Comparison of ENCODE assay signal across 9 mouse cellular contexts in the genomic region with DNA sequence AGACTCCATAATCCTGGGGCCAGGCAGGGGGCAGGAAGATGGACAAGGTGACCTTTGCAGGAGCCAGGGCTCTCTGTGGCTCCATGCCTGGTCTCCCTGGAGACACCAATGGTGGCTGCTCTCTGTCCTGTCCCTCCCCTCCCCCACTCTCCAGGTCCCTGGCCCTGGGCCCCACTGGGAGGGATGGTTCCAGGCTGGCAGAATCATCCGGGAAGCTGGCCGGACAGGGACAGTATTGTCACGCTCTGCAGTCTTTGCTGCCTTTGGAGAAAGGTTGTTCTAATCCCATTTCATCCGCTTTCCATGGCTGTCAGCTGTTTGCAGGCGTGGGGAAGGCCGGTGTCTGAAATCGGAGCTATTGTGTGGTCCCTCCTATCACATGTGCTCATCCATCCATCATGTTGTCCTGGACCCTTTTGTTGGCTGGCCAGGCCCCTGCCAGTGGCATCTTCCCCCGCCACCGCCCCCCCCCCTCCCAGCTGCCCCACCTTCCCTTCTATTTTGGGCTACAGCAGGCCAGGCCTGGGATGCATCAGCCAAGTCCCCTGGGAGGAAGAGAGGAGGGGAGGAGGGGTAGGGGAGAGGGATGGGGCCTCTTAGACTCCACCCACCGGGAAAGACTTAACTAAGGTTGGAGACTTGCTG. TPM values are rescaled to one million over a fixed set of nuclear protein-coding genes. Genes with fewer than 3 reads are reported as not detected.
DNase-seq lines count a peak whose midpoint lies in the region; ATAC-seq and TF ChIP-seq lines count a peak whose summit lies in the region.
"Had no signal": no experiment of that assay in that cellular context is flagged by ENCODE, and none has a peak within 500 bp of the region (broad histone marks: within the 10 kb centered on the region; RNA-seq: fewer than 3 reads in every experiment).

No protein-coding gene starts in this region.

- peak; percentile 61; the same call in 1 of the 2 replicates for ATAC-seq in forebrain, embryonic 16.5 days
- peak; percentile 38; the same call in 1 of the 2 replicates for ATAC-seq in kidney, postnatal 0 days (replicated peaks; ENCODE audit: low FRiP score, low read depth)
- ATAC-seq in neural tube, embryonic 13.5 days (ENCODE audit: low read depth), result peak; percentile 84

- H3K4me1 ChIP-seq in forebrain, embryonic 16.5 days (replicated peaks; ENCODE audit: control insufficient read depth, insufficient read depth, low read length), result peaks cover 15% of the 10 kb centered on the region
- 0 out of 2 replicates have a peak, but pooled peaks cover 8% of the 10 kb centered on the region for H3K4me1 ChIP-seq in kidney, postnatal 0 days (replicated peaks; ENCODE audit: insufficient read depth, low read length)
- peaks cover 60% of the 10 kb centered on the region for H3K4me1 ChIP-seq in neural tube, embryonic 13.5 days (replicated peaks)

- WGBS in forebrain, embryonic 16.5 days, result 10% methylated on average over 9 of the region's 10 CpGs
- WGBS in kidney, postnatal 0 days, result 10% methylated on average over 9 of the region's 10 CpGs
- 10% methylated on average over 10 of the region's 10 CpGs for WGBS in neural tube, embryonic 13.5 days

- no peak overlapping the region for H3K4me2 ChIP-seq in forebrain, embryonic 16.5 days (ENCODE audit: low read length)
- no peak overlapping the region for H3K4me2 ChIP-seq in kidney, postnatal 0 days (ENCODE audit: low read length)
- H3K4me2 ChIP-seq in neural tube, embryonic 13.5 days, result no peak overlapping the region
- H3K4me2 ChIP-seq: liver, embryonic 15.5 days had no signal

- H3K9ac ChIP-seq in forebrain, embryonic 16.5 days (replicated peaks; ENCODE audit: low read depth, low read length), result no peak overlapping the region
- H3K9ac ChIP-seq in kidney, postnatal 0 days (ENCODE audit: low read depth, low read length), result no peak overlapping the region
- no peak overlapping the region for H3K9ac ChIP-seq in neural tube, embryonic 13.5 days
- H3K9ac ChIP-seq: liver, embryonic 15.5 days had no signal

- no peaks in the 10 kb centered on the region for H3K36me3 ChIP-seq in forebrain, embryonic 16.5 days (ENCODE audit: control insufficient read depth, insufficient read depth)
- no peaks in the 10 kb centered on the region for H3K36me3 ChIP-seq in kidney, postnatal 0 days (ENCODE audit: insufficient read depth, low read length)
- no peaks in the 10 kb centered on the region for H3K36me3 ChIP-seq in neural tube, embryonic 13.5 days
- H3K36me3 ChIP-seq: liver, embryonic 15.5 days had no signal

- no peak overlapping the region for H3K4me3 ChIP-seq in forebrain, embryonic 16.5 days (replicated peaks; ENCODE audit: low read length)
- no peak overlapping the region for H3K4me3 ChIP-seq in kidney, postnatal 0 days (replicated peaks; ENCODE audit: low read depth, low read length)
- H3K4me3 ChIP-seq in neural tube, embryonic 13.5 days, result no peak overlapping the region
- H3K4me3 ChIP-seq: liver, embryonic 15.5 days had no signal

- H3K9me3 ChIP-seq in forebrain, embryonic 16.5 days (ENCODE audit: control insufficient read depth, low read length), result no peaks in the 10 kb centered on the region
- no peaks in the 10 kb centered on the region for H3K9me3 ChIP-seq in kidney, postnatal 0 days (replicated peaks; ENCODE audit: low read length)
- H3K9me3 ChIP-seq in neural tube, embryonic 13.5 days, result no peaks in the 10 kb centered on the region
- H3K9me3 ChIP-seq: liver, embryonic 15.5 days had no signal

- no peaks in the 10 kb centered on the region for H3K27me3 ChIP-seq in forebrain, embryonic 16.5 days (replicated peaks; ENCODE audit: control insufficient read depth, insufficient read depth, low read length)
- H3K27me3 ChIP-seq in kidney, postnatal 0 days (ENCODE audit: insufficient read depth, low read length), result no peaks in the 10 kb centered on the region
- H3K27me3 ChIP-seq in neural tube, embryonic 13.5 days, result no peaks in the 10 kb centered on the region
- H3K27me3 ChIP-seq: liver, embryonic 15.5 days had no signal

- no peak overlapping the region for H3K27ac ChIP-seq in forebrain, embryonic 16.5 days (ENCODE audit: low read length)
- H3K27ac ChIP-seq in kidney, postnatal 0 days, result 0 out of 2 replicates have a peak overlapping the region, but pooled peaks have one; percentile 2
- H3K27ac ChIP-seq in neural tube, embryonic 13.5 days (replicated peaks), result peak overlapping the region; percentile 85
- H3K27ac ChIP-seq: liver, embryonic 15.5 days had no signal

- no peak for TF ChIP-seq CTCF in kidney, postnatal 0 days (IDR thresholded peaks at IDR 0.05; ENCODE audit: low read depth)

- peak; percentile 40 for DNase-seq in adrenal gland, postnatal 14 days
- DNase-seq in adrenal gland, adult 18-20 months (ENCODE audit: low spot score in 2 of 2), result no peak
- peak; percentile 47 for DNase-seq in cerebellum, adult 11-12 months
- DNase-seq in kidney, postnatal 0 days (ENCODE audit: low spot score), result peak; percentile 66
- no peak for DNase-seq in spleen, postnatal 4 days (ENCODE audit: low spot score in 2 of 2)
- no peak for DNase-seq in urinary bladder, postnatal 4 days (ENCODE audit: low spot score in 2 of 2)

RNA-seq across cellular contexts. Expression of a gene that starts 26.3 kb away (rescaled TPM):
- 2.9 and 4.4 TPM in 2 replicates for total RNA-seq in adrenal gland, postnatal 14 days (2021)
- total RNA-seq in adrenal gland, adult 18-20 months (2021), result 1 to 10 TPM; 1.8 to 6.2 TPM
- polyA plus RNA-seq in forebrain, embryonic 16.5 days (2015; fragmentation: Nextera tagmentation; extraction: Ambion mirVana), result 2.1 and 2.2 TPM in 2 replicates
- polyA plus RNA-seq in kidney, postnatal 0 days (2015; fragmentation: Nextera tagmentation; extraction: Ambion mirVana), result 1.6 and 2.2 TPM in 2 replicates
- polyA plus RNA-seq in neural tube, embryonic 13.5 days (2015; fragmentation: Nextera tagmentation; extraction: Ambion mirVana), result 3.9 and 4.7 TPM in 2 replicates

Comparison
In these comparisons a context has a peak if more than half of its experiments do, and no peak if none do; other contexts are left out.
1. DNase-seq: peak in adrenal gland, postnatal 14 days (single experiment), cerebellum, adult 11-12 months (single experiment) and kidney, postnatal 0 days (single experiment); none in adrenal gland, adult 18-20 months (0 of 2), spleen, postnatal 4 days (0 of 2) and urinary bladder, postnatal 4 days (0 of 2).
2. Peak in every context shown above with its lines, with median percentiles within 50 percentile points of each other: ATAC-seq.